Mouse (Mus musculus) gastrocnemius, adult 2 months (tissue): ENCODE results near the gene Polr2h. TPM values are rescaled to one million over a fixed set of nuclear protein-coding genes. Genes with fewer than 3 reads are reported as not detected.

Experiments
- DNase-seq: peaks from one replicate; pipeline ENCODE4 v3.0.0; 2022
- H3K27ac ChIP-seq: fragments of 200-600 bp; 2 replicates; pipeline ENCODE4 v1.8.1; 2022; ENCODE audit warnings: mild to moderate bottlenecking
- H3K4me3 ChIP-seq: fragments of 200-600 bp; 2 replicates; pipeline ENCODE4 v1.8.1; 2022; ENCODE audit warnings: mild to moderate bottlenecking, moderate library complexity
- CTCF ChIP-seq: fragments of 200-600 bp; IDR thresholded peaks from 2 replicates; pipeline ENCODE4 v1.8.1; 2022; ENCODE audit warnings: antibody characterized with exemption, mild to moderate bottlenecking, moderate library complexity
- intact Hi-C: fragments of 180-260 bp; cut with DNase I; formaldehyde crosslinking; loops from one replicate; pipeline ENCODE4 v1.15.1; 2025
- total RNA-seq, 2 experiments: library from RNA; stranded (reverse); gene quantifications; 2 replicates each; pipeline ENCODE4 v1.2.3; 2021

Polr2h gene
- total RNA-seq, 2 experiments from 2014 or later, result 7.6 to 9.2 TPM

DNA sequence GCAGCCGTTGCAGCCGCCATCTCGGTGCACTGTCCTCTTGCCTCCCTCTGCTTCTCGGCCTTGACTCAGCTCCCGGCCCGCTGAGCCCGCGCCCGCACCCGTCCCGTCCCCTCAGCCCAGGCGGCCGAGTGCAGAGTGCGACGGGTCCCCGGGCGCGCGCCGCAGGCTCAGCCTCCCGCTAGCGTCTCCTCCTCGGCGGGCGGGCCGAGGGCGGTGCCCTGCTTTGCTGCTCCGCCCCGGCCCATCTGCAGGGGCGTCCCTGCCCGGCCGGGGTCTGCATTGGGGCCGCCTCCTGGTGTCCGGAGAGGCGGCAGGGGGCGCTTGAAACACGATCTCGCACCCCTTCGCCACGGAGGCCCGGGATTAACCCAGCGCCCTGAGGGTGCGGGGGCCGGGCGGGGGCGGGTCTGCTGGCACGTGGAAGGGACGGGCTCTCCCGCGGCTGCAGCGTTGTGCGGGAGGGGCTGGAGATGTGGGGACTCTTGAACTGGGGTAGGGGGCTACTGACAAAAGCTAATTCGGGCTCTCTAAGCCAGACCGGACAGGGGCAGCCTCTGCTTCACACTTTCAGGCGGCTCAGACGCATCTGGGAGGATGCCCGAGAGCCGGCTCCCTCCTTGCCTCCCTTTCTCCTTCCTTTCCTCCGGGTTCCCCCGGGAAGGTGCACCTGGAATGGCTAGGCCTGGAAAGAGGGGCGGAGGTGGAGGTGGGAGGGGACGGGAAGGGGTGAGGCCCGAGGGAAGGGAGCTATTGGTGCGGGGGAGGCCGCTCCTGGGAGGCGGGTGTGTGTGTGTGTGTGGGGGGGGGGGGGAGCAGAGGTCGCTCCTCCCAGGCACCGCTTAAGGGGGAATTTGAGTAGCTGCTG, 1.3 kb upstream of the Polr2h start:
- Histone ChIP-seq H3K4me3 (peak overlapping the region; percentile 80), H3K27ac (peak overlapping the region; percentile 93)
- peak; percentile 5; the same call in 1 of the 2 replicates for TF ChIP-seq CTCF
- intact Hi-C loops, result no loop called here
- DNase-seq, result peak; percentile 86

DNA sequence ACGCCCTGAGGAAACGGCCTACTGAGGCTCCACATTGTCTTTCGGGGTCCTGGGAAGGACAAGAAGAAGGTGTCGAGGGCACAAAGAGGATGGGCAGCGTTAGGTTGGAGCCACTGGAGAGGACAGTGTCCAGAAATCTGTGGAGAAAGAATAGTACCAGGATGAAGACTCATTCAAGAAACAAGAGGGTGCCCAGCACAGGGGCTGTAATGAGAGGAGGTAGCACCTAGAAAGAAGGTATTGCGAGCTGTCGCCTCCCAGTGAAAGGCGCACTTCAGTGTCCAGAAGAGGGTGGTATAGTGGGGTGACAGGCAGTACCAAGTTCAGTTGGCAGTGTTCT, 654 bp upstream of the Polr2h start:
- H3K27ac ChIP-seq, result peak overlapping the region; percentile 93
- intact Hi-C loops, result no loop called here
- peak overlapping the region; percentile 80 for H3K4me3 ChIP-seq
- DNase-seq, result no peak
- no peak for TF ChIP-seq CTCF

DNA sequence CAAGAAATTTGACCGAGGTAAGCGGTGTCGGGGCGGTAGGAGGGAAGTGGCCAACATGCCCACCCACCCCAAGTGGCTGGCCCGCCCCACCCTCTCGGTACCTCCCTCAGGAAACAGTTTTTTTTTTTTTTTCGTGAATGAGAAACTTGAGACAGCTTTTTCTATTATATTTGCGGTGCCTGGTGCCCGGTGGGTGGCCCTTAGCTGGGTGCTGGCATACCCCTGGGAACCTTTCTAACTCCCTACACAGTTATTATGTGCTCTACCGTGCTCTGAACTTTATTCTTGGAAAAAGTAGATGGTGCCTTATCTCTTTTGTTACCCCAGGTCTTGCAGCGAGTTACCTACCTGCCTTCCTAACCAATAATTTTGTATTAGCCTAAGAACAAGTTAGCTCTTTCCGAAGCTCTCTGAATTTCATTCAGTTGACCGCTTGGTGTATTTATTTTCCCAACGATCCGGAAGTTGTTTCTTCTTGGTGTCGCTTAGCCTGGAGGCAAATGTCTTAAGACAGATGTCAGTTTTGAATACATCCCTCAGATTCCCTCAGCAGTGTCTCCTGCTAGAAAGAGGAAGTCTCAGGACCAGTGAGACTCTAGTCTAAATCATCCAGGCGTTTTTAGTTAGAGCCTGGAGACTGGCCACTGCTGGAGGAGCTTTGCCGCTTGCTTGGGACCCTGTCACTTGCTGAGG, 659 bp downstream of the Polr2h start:
- H3K27ac ChIP-seq, result peak overlapping the region; percentile 93
- DNase-seq, result no peak
- no peak for TF ChIP-seq CTCF
- intact Hi-C loops, result no loop called here
- H3K4me3 ChIP-seq, result peak overlapping the region; percentile 80

DNA sequence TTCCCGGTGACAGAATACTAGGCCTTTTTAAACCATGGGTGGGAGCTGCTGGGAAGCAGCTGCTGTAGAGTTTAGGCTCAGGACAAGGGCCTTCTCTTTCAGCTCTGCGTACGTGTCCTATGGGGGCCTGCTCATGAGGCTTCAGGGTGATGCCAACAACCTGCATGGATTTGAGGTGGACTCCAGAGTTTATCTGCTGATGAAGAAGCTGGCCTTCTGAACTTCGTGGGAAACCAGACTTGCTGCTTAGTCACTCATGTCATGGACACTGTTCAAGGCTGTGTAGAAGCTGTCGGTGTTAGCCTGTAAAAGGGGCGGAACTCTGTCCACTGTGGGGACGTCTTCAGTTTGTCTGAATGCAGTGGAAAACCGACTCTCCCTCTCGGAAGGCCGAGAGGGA, 4.3 kb downstream of the Polr2h start:
- intact Hi-C loops, result no loop called here
- no peak for TF ChIP-seq CTCF

DNA sequence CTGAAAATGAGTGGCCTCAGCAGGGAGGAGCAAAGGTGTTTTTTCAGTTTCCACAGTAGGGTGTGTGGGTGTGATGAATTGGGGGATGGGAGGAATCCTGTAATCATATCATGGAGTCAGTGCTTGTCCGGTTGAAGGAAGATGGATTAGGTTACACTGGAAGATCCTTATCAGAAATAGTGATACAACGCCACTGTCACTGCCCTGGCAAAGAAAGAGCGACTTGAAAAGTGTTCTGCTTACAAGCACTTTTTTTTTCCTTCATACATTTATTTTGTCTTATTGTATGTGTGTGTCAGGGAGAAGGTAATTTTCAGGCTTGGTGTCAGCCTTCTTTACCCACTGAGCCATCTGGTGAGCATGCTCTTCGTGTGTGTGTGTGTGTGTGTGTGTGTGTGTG, 5.3 kb downstream of the Polr2h start:
- intact Hi-C loops, result no loop called here
- no peak for TF ChIP-seq CTCF
- DNase-seq, result no peak

More for the DNA sequence above, 4.3 kb downstream of the Polr2h start:
- DNase-seq, result no peak
- Histone ChIP-seq H3K27ac (no peak overlapping the region), H3K4me3 (no peak overlapping the region)

DNA sequence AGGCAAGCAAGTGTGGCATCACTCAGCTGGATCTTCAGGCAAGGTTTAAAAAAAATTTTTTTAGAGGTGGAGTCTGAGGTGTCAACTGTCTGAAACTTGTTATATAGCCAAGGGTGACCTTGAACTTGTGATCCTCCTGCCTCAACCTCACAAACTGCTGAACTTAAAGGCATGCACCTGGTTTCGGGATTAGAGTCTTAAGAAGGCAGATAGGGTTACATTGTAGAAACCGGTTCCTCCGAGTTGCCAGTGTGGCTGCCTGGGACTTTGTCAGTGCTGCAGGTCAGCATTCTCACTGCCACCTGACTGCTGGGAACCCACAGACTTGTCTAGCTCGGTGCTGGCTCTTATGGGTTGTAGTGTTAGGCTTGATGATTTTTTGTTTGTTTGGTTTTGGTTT, 5.8 kb downstream of the Polr2h start:
- Histone ChIP-seq H3K27ac (no peak overlapping the region), H3K4me3 (no peak overlapping the region)
- no peak for DNase-seq
- no peak for TF ChIP-seq CTCF
- intact Hi-C loops, result no loop called here

More for the DNA sequence above, 5.3 kb downstream of the Polr2h start:
- Histone ChIP-seq H3K27ac (no peak overlapping the region), H3K4me3 (no peak overlapping the region)

DNA sequence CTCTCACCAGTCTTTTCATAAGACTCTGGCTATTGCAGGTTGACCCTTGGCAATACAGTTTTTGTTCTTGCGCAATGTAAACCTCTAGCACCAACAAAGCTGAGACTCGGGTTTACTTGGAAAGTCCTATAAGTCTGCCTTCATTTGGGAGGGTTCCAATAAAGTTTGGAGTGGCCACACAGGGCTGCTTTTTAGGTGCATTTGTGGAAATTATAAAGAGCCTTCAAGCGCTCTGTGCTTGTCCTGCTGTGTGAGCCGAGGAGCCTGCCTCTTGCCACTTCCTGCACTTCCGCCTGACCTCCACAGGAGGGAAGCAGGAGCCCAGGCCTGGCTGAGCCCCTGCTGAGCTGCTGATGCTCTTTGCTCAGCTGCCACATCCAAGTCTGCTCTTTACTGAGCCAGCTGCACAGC, 6.9 kb downstream of the Polr2h start:
- Histone ChIP-seq H3K27ac (0 out of 2 replicates have a peak overlapping the region, but pooled peaks have one; percentile 79), H3K4me3 (no peak overlapping the region)
- TF ChIP-seq CTCF, result peak; percentile 89
- intact Hi-C loops, result loop anchor here (2.0 kb wide), 1 partner anchor 36 kb away; no protein-coding TSS in a partner anchor
- peak; percentile 81 for DNase-seq

DNA sequence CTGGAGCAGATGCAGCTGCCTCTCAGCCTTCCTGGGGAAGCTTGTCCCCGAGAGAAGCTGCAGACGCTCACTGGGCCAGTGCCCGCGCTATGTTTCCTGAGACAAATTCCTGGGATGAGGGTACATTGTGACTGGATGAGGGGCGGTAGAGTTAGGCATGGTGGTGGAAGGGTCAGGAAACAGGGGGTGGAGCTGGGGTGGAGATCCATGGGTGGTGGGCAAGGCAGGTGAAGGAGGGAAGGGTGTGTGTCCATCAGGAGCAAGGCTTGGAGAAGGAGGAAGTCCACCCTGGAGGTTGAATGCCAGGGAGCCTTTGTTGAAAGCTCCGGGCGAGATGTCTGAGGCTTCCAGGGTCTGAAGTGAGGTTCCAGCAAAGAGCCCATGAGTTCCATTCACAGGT, 7.9 kb downstream of the Polr2h start:
- peak; percentile 21 for DNase-seq
- no peak for TF ChIP-seq CTCF
- Histone ChIP-seq H3K4me3 (peak overlapping the region; percentile 40), H3K27ac (peak overlapping the region; percentile 79)
- intact Hi-C loops, result loop anchor here (2.0 kb wide), 1 partner anchor 35 kb away; no protein-coding TSS in a partner anchor

DNA sequence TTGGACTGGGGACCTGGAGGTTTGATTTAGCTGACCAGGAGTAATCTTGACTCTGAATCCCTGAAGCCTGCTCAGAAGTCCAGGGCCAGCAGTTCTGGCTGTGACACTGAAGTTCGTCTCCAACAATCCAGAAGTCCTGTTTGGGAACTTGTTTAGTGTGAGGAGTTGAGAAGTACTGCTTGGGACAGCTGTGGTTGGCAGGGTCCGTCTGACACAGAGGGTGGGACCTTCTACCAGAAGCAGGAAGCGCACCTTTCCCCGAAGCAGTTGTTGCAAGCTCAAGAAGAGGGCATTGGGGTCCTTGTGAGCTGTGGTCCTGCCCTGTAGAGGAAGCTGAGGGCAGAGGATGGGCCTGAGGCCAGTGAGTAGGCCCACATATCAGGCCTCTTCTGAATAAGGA, 8.3 kb downstream of the Polr2h start:
- peak overlapping the region; percentile 40 for H3K4me3 ChIP-seq
- intact Hi-C loops, result loop anchor here (2.0 kb wide), 1 partner anchor 35 kb away; no protein-coding TSS in a partner anchor
- DNase-seq, result peak; percentile 27
- H3K27ac ChIP-seq, result peak overlapping the region; percentile 79
- TF ChIP-seq CTCF, result no peak

DNA sequence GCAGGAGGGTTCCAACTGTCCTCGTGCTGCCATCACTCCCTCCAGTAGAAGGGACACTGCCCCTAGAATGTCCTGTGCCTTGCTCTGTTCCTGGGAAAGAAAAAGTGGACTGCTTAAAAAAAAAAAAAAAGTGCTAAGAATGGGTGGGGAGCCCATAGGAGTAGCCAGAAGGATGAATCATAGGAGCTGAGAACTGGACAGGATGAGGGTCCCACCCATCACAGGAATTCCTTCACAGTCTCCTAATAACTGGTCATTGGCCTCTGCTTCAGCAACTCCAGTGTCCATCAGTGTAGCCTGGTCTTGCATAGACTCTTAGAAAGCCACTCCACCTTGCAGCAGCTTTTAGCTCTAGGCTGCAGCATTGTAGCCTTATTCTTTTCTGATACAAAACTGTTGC, 8.9 kb downstream of the Polr2h start:
- DNase-seq, result peak; percentile 28
- H3K27ac ChIP-seq, result peak overlapping the region; percentile 79
- peak overlapping the region; percentile 40 for H3K4me3 ChIP-seq
- no peak for TF ChIP-seq CTCF
- intact Hi-C loops, result no loop called here

DNA sequence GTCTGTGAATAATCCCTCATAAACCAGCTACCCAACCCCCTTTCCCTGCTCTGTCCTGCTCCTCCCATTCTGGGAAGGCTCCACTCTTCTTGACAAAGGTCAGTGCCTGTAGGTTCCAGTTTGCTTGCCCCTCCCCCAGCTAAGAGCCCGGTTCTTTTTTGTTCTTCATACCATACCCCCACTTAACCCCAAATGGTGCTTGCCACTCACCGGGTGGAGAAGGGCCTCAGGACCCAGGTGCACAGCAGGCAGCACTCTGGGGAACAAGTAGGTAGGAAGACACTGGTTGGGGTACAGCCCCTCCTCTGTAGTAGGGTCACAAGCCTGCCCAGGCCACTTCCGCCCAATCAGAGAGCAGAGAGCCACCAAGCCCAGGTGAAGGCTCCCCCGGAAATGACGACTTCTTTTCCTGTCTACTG, 12.8 kb downstream of the Polr2h start:
- intact Hi-C loops, result no loop called here
- peak overlapping the region; percentile 82 for H3K27ac ChIP-seq
- no peak for TF ChIP-seq CTCF
- H3K4me3 ChIP-seq, result peak overlapping the region; percentile 60
- DNase-seq, result no peak

DNA sequence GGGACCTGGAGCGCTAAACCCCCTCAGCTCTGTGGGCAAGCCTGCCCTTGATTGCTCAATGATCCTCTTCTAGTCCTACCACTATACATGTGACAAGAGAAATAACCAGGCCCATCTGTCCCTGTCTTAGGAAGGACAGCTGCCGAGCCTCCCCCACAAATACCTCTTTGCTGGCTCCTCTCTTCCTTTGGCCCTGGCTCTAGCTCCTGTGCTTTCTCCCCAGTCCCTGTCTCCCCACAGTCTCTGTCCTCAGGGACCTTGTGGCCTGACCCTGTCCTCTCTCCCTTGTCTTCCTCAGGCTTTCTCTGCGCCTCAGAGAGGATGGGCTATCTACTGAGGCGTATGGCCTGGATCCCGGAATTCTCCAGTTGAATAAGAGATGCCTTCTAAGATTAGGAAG, 14.2 kb downstream of the Polr2h start:
- TF ChIP-seq CTCF, result no peak
- DNase-seq, result no peak
- Histone ChIP-seq H3K4me3 (no peak overlapping the region), H3K27ac (peak overlapping the region; percentile 35; the same call in 1 of the 2 replicates)
- intact Hi-C loops, result no loop called here

DNA sequence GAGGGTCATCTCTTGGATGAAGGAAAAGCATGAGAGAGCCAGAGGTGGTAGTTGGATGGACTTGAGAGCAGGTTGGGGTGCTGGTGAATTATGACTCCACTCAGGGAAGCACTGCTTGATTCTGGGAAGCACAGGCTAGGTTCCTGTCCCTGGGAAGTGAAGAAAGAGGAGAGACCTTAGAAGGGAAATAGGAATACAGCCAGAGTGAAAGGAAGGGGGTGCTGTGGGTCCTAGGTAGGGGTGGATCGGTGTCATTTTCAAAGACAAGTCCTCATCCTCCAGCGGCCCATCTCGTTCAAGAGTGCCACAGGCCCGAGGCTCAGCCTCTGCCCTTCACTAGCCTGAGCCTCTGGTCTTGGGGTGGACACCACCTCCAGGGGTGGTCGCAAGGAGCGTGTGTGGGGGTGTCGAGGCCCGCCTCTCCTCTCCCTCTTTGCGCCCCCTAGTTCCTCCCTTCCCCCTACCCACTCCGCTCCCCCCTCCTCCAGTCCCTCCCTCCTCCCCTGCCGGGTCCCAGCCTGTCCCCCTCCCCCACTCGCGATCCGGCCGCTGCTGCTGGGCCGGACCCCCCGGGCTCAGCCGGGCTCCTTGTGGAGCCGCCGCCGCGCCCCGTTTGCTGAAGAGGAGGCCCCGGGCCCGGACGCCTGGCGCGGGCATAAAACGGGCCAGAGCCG, 14.9 kb downstream of the Polr2h start:
- peak overlapping the region; percentile 92 for H3K4me3 ChIP-seq
- no peak for TF ChIP-seq CTCF
- no peak for DNase-seq
- intact Hi-C loops, result no loop called here
- H3K27ac ChIP-seq, result peak overlapping the region; percentile 91
